Comparison of ENCODE assay signal across 26 mouse cellular contexts in the genomic region with DNA sequence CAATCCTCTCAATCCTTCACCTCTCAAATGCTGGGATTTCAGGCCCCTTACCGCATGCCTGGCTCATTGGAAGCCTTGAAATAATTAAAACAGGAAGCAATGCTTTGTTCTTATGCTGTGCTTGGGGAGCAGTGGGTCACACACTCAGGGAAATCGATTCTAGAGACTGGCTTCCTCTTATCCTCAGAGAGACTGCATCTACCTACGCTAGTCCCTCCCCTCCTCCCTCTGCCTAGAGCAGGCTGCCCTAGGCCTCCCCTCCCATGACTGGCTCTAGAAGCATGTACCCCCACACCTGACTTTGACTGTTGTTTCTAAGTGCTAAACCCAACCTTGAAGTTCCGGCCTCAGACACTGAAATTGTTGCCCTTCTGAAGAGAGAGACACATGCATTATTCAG.
A peak's percentile ranks its signal among the peaks of the same experiment; 100 is the strongest.
DNase-seq lines count a peak whose midpoint lies in the region; ATAC-seq and TF ChIP-seq lines count a peak whose summit lies in the region.
"Had no signal": no experiment of that assay in that cellular context is flagged by ENCODE, and none has a peak within 500 bp of the region (broad histone marks: within the 10 kb centered on the region; RNA-seq: fewer than 3 reads in every experiment).

No protein-coding gene starts in this region.

- H3K27ac ChIP-seq in MEL (ENCODE audit: control insufficient read depth, low read depth, low read length): no peak overlapping the region
- H3K27ac ChIP-seq: embryonic facial prominence, embryonic 13.5 days; embryonic facial prominence, embryonic 15.5 days; forebrain, embryonic 10.5 days; forebrain, embryonic 12.5 days had no signal

- intact Hi-C loops in heart, postnatal 25 days (cut with DNase I): no loop called here

- TF ChIP-seq CTCF in MEL (IDR thresholded peaks at IDR 0.05 in 2 of 3, conservative IDR thresholded peaks at IDR 0.05 in 1 of 3; ENCODE audit: control insufficient read depth in 1 of 3, insufficient read depth in 1 of 3, low read depth in 2 of 3, low read length in 3 of 3, poor library complexity in 1 of 3, severe bottlenecking in 1 of 3): no peak

- TF ChIP-seq POLR2A in MEL (IDR thresholded peaks at IDR 0.05; ENCODE audit: control insufficient read depth in 1 of 2, insufficient read depth in 1 of 2, low read depth in 1 of 2, low read length in 2 of 2, poor library complexity in 1 of 2): no peak

- H3K27me3 ChIP-seq in MEL (ENCODE audit: control insufficient read depth in 1 of 2, insufficient read depth in 2 of 2, low read length in 2 of 2): no peaks in the 10 kb centered on the region
- H3K27me3 ChIP-seq: embryonic facial prominence, embryonic 13.5 days; embryonic facial prominence, embryonic 15.5 days; forebrain, embryonic 12.5 days had no signal

- no peak for TF ChIP-seq RAD21 in MEL (IDR thresholded peaks at IDR 0.05; ENCODE audit: low read depth, low read length)

- TF ChIP-seq EP300 in MEL (IDR thresholded peaks at IDR 0.05; ENCODE audit: low read depth in 1 of 2, low read length in 2 of 2): no peak

- DNase-seq in heart, adult 11 months: peak; percentile 64
- DNase-seq in heart, postnatal 25 days (ENCODE audit: low spot score): no peak
- DNase-seq in MEL (ENCODE audit: low read depth, low spot score): peak; percentile 12
- DNase-seq in adrenal gland, adult 2 months: no peak
- DNase-seq in right cerebral cortex, postnatal 10 days (ENCODE audit: low spot score in 2 of 2): no peak
- DNase-seq in kidney, postnatal 4 days: no peak
- DNase-seq: adrenal gland, adult 8-10 months; adrenal gland, postnatal 14 days; B cell, adult 2 months; cerebellum, adult 11 months; cerebellum, adult 18-20 months; cerebellum, adult 8-10 months; cerebellum, adult 9-11 months; cerebellum, postnatal 14 days; embryo, embryonic 11 days had no signal

- H3K9ac ChIP-seq in MEL (ENCODE audit: control insufficient read depth, low read depth, low read length, poor library complexity, severe bottlenecking): no peak overlapping the region
- H3K9ac ChIP-seq: embryonic facial prominence, embryonic 13.5 days; embryonic facial prominence, embryonic 15.5 days; forebrain, embryonic 12.5 days had no signal

- no peaks in the 10 kb centered on the region for H3K9me3 ChIP-seq in MEL (replicated peaks; ENCODE audit: insufficient read depth, low read length)
- H3K9me3 ChIP-seq: embryonic facial prominence, embryonic 13.5 days; embryonic facial prominence, embryonic 15.5 days; forebrain, embryonic 10.5 days; forebrain, embryonic 12.5 days had no signal

- no peaks in the 10 kb centered on the region for H3K79me2 ChIP-seq in MEL (ENCODE audit: control insufficient read depth, insufficient read depth, low read length, poor library complexity)

- peaks cover 0 to 6% of the 10 kb centered on the region in 2 experiments; a peak in 2 of 4 replicates for H3K4me1 ChIP-seq in MEL (ENCODE audit: control insufficient read depth in 1 of 2, insufficient read depth in 2 of 2, low read length in 2 of 2)
- H3K4me1 ChIP-seq: forebrain, embryonic 12.5 days had no signal

- peak; percentile 79 for ATAC-seq in granulocyte monocyte progenitor cell, adult 5-6 weeks (replicated peaks; ENCODE audit: poor library complexity, severe bottlenecking)
- 0 out of 2 replicates have a peak, but pooled peaks have one; percentile 24 for ATAC-seq in megakaryocyte, adult 5-6 weeks (ENCODE audit: poor library complexity, severe bottlenecking)
- ATAC-seq: CD4-positive, CD25-positive, alpha-beta regulatory T cell, adult 4 months; forebrain, embryonic 14.5 days; forebrain, embryonic 16.5 days had no signal

- 0 out of 4 replicates have a peak overlapping the region, but pooled peaks of 1 of the 2 experiments have one; percentile 15 for H3K4me3 ChIP-seq in MEL (ENCODE audit: control insufficient read depth in 1 of 2, insufficient read depth in 1 of 2, low read depth in 2 of 2, low read length in 2 of 2)
- H3K4me3 ChIP-seq: embryonic facial prominence, embryonic 13.5 days; embryonic facial prominence, embryonic 15.5 days; erythroblast, embryonic 14.5 days; forebrain, embryonic 10.5 days; forebrain, embryonic 12.5 days had no signal

- H3K36me3 ChIP-seq in MEL (ENCODE audit: control insufficient read depth in 1 of 2, insufficient read depth in 2 of 2, low read length in 2 of 2): no peaks in the 10 kb centered on the region
- H3K36me3 ChIP-seq: forebrain, embryonic 10.5 days; forebrain, embryonic 12.5 days; G1E had no signal

TF ChIP-seq in MEL, 35 proteins besides CTCF, POLR2A, EP300 and RAD21:
- no peak for TF ChIP-seq USF1 (IDR thresholded peaks at IDR 0.05; ENCODE audit: low read depth, low read length)
- TF ChIP-seq GABPA (IDR thresholded peaks at IDR 0.05; ENCODE audit: low read depth, low read length): no peak
- TF ChIP-seq SIN3A (IDR thresholded peaks at IDR 0.05; ENCODE audit: low read length): no peak
- no peak for TF ChIP-seq UBTF (IDR thresholded peaks at IDR 0.05; ENCODE audit: borderline replicate concordance, insufficient read depth, low read depth, low read length)
- TF ChIP-seq KAT2A (conservative IDR thresholded peaks at IDR 0.05; ENCODE audit: low read depth, low read length): no peak
- no peak for TF ChIP-seq JUND (IDR thresholded peaks at IDR 0.05; ENCODE audit: low read depth, low read length)
- TF ChIP-seq BHLHE40 (IDR thresholded peaks at IDR 0.05; ENCODE audit: borderline replicate concordance, low read depth, low read length): no peak
- TF ChIP-seq ETS1 (IDR thresholded peaks at IDR 0.05; ENCODE audit: low read depth, low read length): no peak
- no peak for TF ChIP-seq TAL1 (IDR thresholded peaks at IDR 0.05; ENCODE audit: low read length)
- TF ChIP-seq ELF1 (IDR thresholded peaks at IDR 0.05; ENCODE audit: low read depth, low read length): no peak
- no peak for TF ChIP-seq E2F4 (IDR thresholded peaks at IDR 0.05; ENCODE audit: borderline replicate concordance, low read depth, low read length)
- no peak for TF ChIP-seq TBP (IDR thresholded peaks at IDR 0.05; ENCODE audit: low read depth, low read length)
- no peak for TF ChIP-seq NELFE (IDR thresholded peaks at IDR 0.05; ENCODE audit: low read depth, low read length)
- no peak for TF ChIP-seq CHD2 (IDR thresholded peaks at IDR 0.05; ENCODE audit: low read length)
- TF ChIP-seq CHD1 (IDR thresholded peaks at IDR 0.05; ENCODE audit: low read depth, low read length): no peak
- no peak for TF ChIP-seq POLR2AphosphoS2 (IDR thresholded peaks at IDR 0.05; ENCODE audit: low read length)
- TF ChIP-seq MEF2A (IDR thresholded peaks at IDR 0.05; ENCODE audit: extremely low read depth, insufficient replicate concordance, low read depth, low read length, poor library complexity, severe bottlenecking): no peak
- no peak for TF ChIP-seq MYC (IDR thresholded peaks at IDR 0.05; ENCODE audit: low read depth, low read length)
- TF ChIP-seq NRF1 (IDR thresholded peaks at IDR 0.05; ENCODE audit: insufficient read depth, low read depth, low read length, poor library complexity, severe bottlenecking): no peak
TF ChIP-seq in MEL: peak in this region for 0.

Comparison
In these comparisons a context has a peak if more than half of its experiments do, and no peak if none do; other contexts are left out.
1. DNase-seq: peak in heart, adult 11 months (single experiment) and MEL (single experiment); none in heart, postnatal 25 days (single experiment), adrenal gland, adult 2 months (single experiment), right cerebral cortex, postnatal 10 days (0 of 2) and kidney, postnatal 4 days (0 of 2).